8 mouse cellular contexts compared by ENCODE assay signal in genomic region chr13:17983194-17983593, GRCm38 (mm10). TPM values are rescaled to one million over a fixed set of nuclear protein-coding genes. Genes with fewer than 3 reads are reported as not detected.
DNase-seq lines count a peak whose midpoint lies in the region; TF ChIP-seq lines count a peak whose summit lies in the region.
"Had no signal": no experiment of that assay in that cellular context is flagged by ENCODE, and none has a peak within 500 bp of the region (broad histone marks: within the 10 kb centered on the region; RNA-seq: fewer than 3 reads in every experiment).

No protein-coding gene starts in this region.

- TF ChIP-seq CTCF in left cerebral cortex, adult 2 months (IDR thresholded peaks at IDR 0.05), result peak; percentile 93

- no peak overlapping the region for H3K27ac ChIP-seq in left cerebral cortex, adult 2 months
- H3K27ac ChIP-seq: heart, embryonic 15.5 days had no signal

- intact Hi-C loops in left cerebral cortex, adult 2 months (cut with DNase I), result loop anchor here (1.0 to 10.0 kb wide), 2 partner anchors 146 to 238 kb away; no protein-coding TSS in a partner anchor

- H3K4me3 ChIP-seq in left cerebral cortex, adult 2 months, result no peak overlapping the region
- H3K4me3 ChIP-seq: heart, embryonic 15.5 days had no signal

- DNase-seq in ovary, postnatal 14 days (ENCODE audit: low spot score), result peak; percentile 22
- DNase-seq in ovary, adult 18-20 months (ENCODE audit: low spot score), result no peak
- DNase-seq in T-cell, adult 2 months (ENCODE audit: low spot score), result peak; percentile 24
- peak; percentile 15 for DNase-seq in cerebellum, adult 9-11 months
- DNase-seq in gastrocnemius, postnatal 10 days, result peak; percentile 59
- peak; percentile 50 to 59 for DNase-seq in left cerebral cortex, adult 2 months (ENCODE audit: extremely low spot score in 1 of 2, low spot score in 2 of 2)
- DNase-seq in retina, adult 2 months (ENCODE audit: low read depth, low spot score), result peak; percentile 58

RNA-seq across cellular contexts. Expression of gene Yae1d1, which starts 10.0 kb away (rescaled TPM):
- total RNA-seq in gastrocnemius, postnatal 10 days (2021), result 10 to 100 TPM; 15.7 to 18.0 TPM
- 10 to 100 TPM; 24.8 to 25.3 TPM for total RNA-seq in left cerebral cortex, adult 2 months (2021)

RNA-seq across cellular contexts. Expression of gene Rala, which starts 39.2 kb away (rescaled TPM):
- 10 to 100 TPM; 31.0 to 33.0 TPM for total RNA-seq in gastrocnemius, postnatal 10 days (2021)
- total RNA-seq in left cerebral cortex, adult 2 months (2021), result 10 to 100 TPM; 57.1 to 59.0 TPM
